Mouse (Mus musculus): ENCODE measurements around the gene Tex19.2. TPM values are rescaled to one million over a fixed set of nuclear protein-coding genes. Genes with fewer than 3 reads are reported as not detected.

The Tex19.2 gene
- not detected in 2 replicates for polyA plus RNA-seq (2014; fragmentation: Nextera tagmentation; extraction: Ambion mirVana)

DNA sequence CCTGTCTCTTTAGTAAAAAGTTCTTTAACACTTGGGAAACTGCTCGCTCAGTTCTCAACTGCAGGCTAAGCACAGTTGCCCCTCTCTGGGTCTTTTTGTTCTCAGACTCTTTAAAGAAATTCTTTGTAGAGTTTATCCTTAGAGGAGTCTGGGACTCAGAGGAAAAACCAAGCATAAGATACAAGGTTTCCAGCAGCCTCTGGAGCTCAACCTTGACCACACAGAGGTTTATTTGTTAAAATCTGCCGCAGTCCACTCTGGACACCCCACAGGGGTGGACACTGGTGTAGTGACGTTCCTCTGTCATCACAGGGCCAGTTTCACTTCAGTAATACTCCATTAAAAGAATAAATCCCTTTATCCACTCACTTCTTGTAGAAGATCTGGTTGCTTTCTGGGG, at the start of gene Tex19.2:
TSS of gene Tex19.2 (minus strand) at position 101 of the 400 bp plus-strand sequence.
- no peaks in the 10 kb centered on the region for H3K36me3 ChIP-seq (replicated peaks; ENCODE audit: control insufficient read depth, insufficient read depth)
- 61% methylated on average over 3 of the region's 3 CpGs for WGBS

DNA sequence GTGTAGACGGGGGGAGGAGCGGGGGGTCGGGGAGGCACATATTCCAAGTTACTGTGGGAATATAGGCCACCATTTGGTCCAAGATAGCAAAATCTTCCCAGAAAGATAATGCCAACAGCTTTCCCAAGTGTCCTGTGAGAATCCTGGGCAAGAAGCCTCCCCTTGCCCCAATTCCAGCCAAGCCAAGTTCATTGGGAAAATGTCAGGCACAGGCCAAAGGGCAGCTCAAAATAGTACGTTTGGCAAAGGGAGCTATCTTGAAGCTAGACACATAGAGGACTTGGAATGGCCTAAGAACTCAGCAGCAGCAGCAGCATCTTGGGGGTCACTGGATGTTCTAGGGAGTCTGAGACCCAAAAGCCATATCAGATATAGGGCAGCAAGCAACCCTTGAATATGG, 45.3 kb upstream of the Tex19.2 start:
- no peak for ATAC-seq (ENCODE audit: low FRiP score)
- Histone ChIP-seq H3K4me2 (replicated peaks) (no peak overlapping the region), H3K4me1 (replicated peaks; ENCODE audit: control insufficient read depth, insufficient read depth, low read length) (no peaks in the 10 kb centered on the region), H3K4me3 (replicated peaks; ENCODE audit: low read length) (no peak overlapping the region), H3K27ac (no peak overlapping the region), H3K9me3 (ENCODE audit: control insufficient read depth, low read length) (no peaks in the 10 kb centered on the region), H3K27me3 (ENCODE audit: control insufficient read depth, insufficient read depth, low read length) (no peaks in the 10 kb centered on the region), H3K9ac (no peak overlapping the region), H3K36me3 (replicated peaks; ENCODE audit: control insufficient read depth, insufficient read depth) (no peaks in the 10 kb centered on the region)
- WGBS, result 94% methylated on average over 4 of the region's 4 CpGs
- DNase-seq (ENCODE audit: low spot score), result no peak

More for the DNA sequence above, at the start of gene Tex19.2:
- Histone ChIP-seq H3K4me2 (replicated peaks) (no peak within 1 kb of the TSS), H3K27me3 (ENCODE audit: control insufficient read depth, insufficient read depth, low read length) (no peaks in the 10 kb centered on the region), H3K4me1 (replicated peaks; ENCODE audit: control insufficient read depth, insufficient read depth, low read length) (no peaks in the 10 kb centered on the region), H3K27ac (no peak within 1 kb of the TSS), H3K9me3 (ENCODE audit: control insufficient read depth, low read length) (no peaks in the 10 kb centered on the region), H3K9ac (no peak within 1 kb of the TSS), H3K4me3 (replicated peaks; ENCODE audit: low read length) (no peak within 1 kb of the TSS)
- DNase-seq (ENCODE audit: low spot score) (no peak), ATAC-seq (ENCODE audit: low FRiP score) (no peak)

DNA sequence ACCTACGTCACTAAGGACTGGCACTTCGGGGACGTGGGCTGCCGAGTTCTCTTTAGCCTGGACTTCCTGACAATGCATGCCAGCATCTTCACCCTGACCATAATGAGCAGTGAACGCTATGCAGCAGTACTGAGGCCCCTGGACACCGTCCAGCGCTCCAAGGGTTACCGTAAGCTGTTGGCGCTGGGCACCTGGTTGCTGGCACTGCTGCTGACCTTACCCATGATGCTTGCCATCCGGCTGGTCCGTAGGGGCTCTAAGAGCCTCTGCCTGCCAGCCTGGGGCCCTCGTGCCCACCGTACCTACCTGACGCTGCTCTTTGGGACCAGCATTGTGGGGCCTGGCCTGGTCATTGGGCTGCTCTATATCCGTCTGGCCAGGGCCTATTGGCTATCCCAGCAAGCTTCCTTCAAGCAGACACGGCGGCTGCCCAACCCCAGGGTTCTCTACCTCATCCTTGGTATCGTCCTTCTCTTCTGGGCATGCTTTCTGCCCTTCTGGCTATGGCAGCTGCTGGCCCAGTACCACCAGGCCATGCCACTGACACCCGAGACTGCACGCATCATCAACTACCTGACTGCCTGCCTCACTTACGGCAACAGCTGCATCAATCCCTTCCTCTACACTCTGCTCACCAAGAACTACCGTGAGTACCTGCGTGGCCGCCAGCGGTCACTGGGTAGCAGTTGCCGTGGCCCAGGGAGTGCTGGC, 42.3 kb upstream of the Tex19.2 start:
- H3K4me3 ChIP-seq (replicated peaks; ENCODE audit: low read length), result no peak overlapping the region
- 94% methylated on average over 26 of the region's 26 CpGs for WGBS
- DNase-seq (ENCODE audit: low spot score), result no peak

DNA sequence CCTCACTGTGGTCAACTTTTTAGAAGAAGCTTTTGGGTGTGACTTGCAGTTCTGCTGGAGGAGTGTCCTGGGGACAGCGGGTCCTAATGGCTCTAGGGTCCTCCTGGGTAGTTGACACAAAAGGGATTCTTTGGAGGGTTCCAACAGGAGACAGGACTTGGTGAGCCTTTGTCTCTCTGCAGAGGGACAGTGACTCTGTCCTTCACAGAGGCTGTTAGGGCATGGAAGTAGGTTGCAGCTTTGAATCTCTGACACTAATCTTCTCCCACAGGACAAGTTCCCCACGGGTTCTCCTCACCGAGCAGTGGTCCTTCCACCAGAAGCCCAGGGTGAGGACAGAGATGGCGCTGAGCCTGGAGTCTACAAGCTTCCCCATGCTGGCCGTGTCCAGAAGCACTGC, 41.5 kb upstream of the Tex19.2 start, which contains the start of gene Uts2r:
TSS of gene Uts2r (plus strand) at position 301 of the 400 bp plus-strand sequence.
- Histone ChIP-seq H3K36me3 (replicated peaks; ENCODE audit: control insufficient read depth, insufficient read depth) (no peaks in the 10 kb centered on the region), H3K4me2 (replicated peaks) (no peak within 1 kb of the TSS), H3K27me3 (ENCODE audit: control insufficient read depth, insufficient read depth, low read length) (peaks cover 24% of the 10 kb centered on the region), H3K4me1 (replicated peaks; ENCODE audit: control insufficient read depth, insufficient read depth, low read length) (peaks cover 9% of the 10 kb centered on the region), H3K4me3 (replicated peaks; ENCODE audit: low read length) (no peak within 1 kb of the TSS), H3K9ac (no peak within 1 kb of the TSS), H3K27ac (no peak within 1 kb of the TSS), H3K9me3 (ENCODE audit: control insufficient read depth, low read length) (no peaks in the 10 kb centered on the region)
- 84% methylated on average over 5 of the region's 5 CpGs for WGBS
- DNase-seq (ENCODE audit: low spot score) (no peak), ATAC-seq (ENCODE audit: low FRiP score) (no peak)

More for the DNA sequence above, 42.3 kb upstream of the Tex19.2 start:
- Histone ChIP-seq H3K27me3 (ENCODE audit: control insufficient read depth, insufficient read depth, low read length) (peaks cover 24% of the 10 kb centered on the region), H3K27ac (no peak overlapping the region), H3K9ac (no peak overlapping the region), H3K4me2 (replicated peaks) (no peak overlapping the region), H3K4me1 (replicated peaks; ENCODE audit: control insufficient read depth, insufficient read depth, low read length) (peaks cover 9% of the 10 kb centered on the region), H3K9me3 (ENCODE audit: control insufficient read depth, low read length) (no peaks in the 10 kb centered on the region), H3K36me3 (replicated peaks; ENCODE audit: control insufficient read depth, insufficient read depth) (no peaks in the 10 kb centered on the region)
- ATAC-seq (ENCODE audit: low FRiP score), result no peak

DNA sequence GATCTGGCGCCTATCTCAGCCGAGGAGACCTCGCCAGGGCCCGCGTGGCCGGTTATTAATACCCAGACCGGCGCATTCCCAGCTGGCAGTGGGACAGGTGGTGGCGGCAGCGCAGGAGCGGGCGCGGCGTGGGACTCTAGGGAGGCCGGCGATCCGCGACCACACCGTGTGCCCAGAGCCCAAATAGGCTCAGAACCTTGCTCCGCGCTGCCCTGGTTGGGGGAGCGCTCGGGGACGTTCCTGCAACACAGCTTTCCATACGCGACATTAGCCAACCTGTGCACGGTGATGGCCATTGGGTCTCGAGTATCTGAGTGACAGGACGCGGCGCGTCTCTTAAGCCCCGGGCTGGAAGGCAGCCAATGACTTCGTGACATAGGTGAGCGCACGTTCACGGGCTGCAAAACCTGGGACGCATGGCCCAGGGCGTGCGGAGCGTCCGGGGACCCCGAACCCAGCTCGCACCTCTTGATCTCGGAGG, 38.0 kb upstream of the Tex19.2 start:
- DNase-seq (ENCODE audit: low spot score) (peak; percentile 46), ATAC-seq (ENCODE audit: low FRiP score) (peak; percentile 21; the same call in 1 of the 2 replicates)
- under 1% methylated on average over 45 of the region's 45 CpGs for WGBS

DNA sequence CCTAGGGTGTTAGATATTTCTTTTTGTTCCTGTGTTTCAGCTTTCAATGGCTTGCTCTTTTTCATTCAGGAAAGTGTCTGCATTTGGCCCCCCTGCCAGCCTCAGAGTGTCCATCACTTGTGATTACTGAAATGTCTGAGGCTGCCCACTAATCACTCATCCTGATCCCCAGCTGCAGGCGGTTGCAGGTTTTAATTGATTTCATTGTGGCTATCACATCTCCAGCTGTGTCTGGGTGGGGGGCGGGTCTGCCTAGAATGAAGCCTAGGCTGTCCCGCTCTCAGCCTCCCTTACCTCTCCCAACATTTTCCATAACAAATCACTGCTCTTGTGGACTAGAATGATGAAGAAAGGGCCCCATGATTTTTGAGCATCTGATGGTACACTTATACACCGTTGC, 35.7 kb upstream of the Tex19.2 start:
- Histone ChIP-seq H3K27ac (0 out of 2 replicates have a peak overlapping the region, but pooled peaks have one; percentile 26), H3K4me3 (replicated peaks; ENCODE audit: low read length) (no peak overlapping the region), H3K4me1 (replicated peaks; ENCODE audit: control insufficient read depth, insufficient read depth, low read length) (peaks cover 21% of the 10 kb centered on the region), H3K9me3 (ENCODE audit: control insufficient read depth, low read length) (no peaks in the 10 kb centered on the region), H3K36me3 (replicated peaks; ENCODE audit: control insufficient read depth, insufficient read depth) (no peaks in the 10 kb centered on the region), H3K27me3 (ENCODE audit: control insufficient read depth, insufficient read depth, low read length) (peaks cover 24% of the 10 kb centered on the region), H3K4me2 (replicated peaks) (no peak overlapping the region), H3K9ac (no peak overlapping the region)
- ATAC-seq (ENCODE audit: low FRiP score) (no peak), DNase-seq (ENCODE audit: low spot score) (no peak)
- 18% methylated on average over 4 of the region's 4 CpGs for WGBS

More for the DNA sequence above, 38.0 kb upstream of the Tex19.2 start:
- peaks cover 21% of the 10 kb centered on the region for H3K4me1 ChIP-seq (replicated peaks; ENCODE audit: control insufficient read depth, insufficient read depth, low read length)
- no peaks in the 10 kb centered on the region for H3K9me3 ChIP-seq (ENCODE audit: control insufficient read depth, low read length)
- H3K4me3 ChIP-seq (replicated peaks; ENCODE audit: low read length), result peak overlapping the region; percentile 36
- peak overlapping the region; percentile 88 for H3K4me2 ChIP-seq (replicated peaks)
- no peaks in the 10 kb centered on the region for H3K36me3 ChIP-seq (replicated peaks; ENCODE audit: control insufficient read depth, insufficient read depth)
- peaks cover 24% of the 10 kb centered on the region for H3K27me3 ChIP-seq (ENCODE audit: control insufficient read depth, insufficient read depth, low read length)
- H3K27ac ChIP-seq, result no peak overlapping the region
- H3K9ac ChIP-seq, result peak overlapping the region; percentile 53

DNA sequence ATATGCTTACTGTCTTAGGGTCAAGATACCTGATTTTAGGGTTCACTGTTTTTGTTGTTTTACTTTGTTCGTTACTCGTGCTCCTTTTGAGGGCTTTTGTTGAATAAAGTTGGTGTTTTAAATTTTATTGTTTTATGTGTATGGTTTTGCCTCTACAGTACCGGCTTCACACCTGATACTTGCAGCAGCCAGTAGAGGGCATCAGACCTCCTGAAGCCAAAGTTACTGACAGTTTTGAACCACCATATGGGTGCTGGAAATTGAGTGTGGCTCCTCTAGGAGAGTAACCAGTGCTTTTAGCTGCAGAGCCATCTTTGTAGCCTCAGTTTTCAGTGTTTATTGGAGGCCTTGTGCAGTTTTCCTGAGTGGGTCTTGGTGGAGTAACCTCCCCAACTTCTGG, 29.7 kb upstream of the Tex19.2 start:
- no peaks in the 10 kb centered on the region for H3K27me3 ChIP-seq (ENCODE audit: control insufficient read depth, insufficient read depth, low read length)

DNA sequence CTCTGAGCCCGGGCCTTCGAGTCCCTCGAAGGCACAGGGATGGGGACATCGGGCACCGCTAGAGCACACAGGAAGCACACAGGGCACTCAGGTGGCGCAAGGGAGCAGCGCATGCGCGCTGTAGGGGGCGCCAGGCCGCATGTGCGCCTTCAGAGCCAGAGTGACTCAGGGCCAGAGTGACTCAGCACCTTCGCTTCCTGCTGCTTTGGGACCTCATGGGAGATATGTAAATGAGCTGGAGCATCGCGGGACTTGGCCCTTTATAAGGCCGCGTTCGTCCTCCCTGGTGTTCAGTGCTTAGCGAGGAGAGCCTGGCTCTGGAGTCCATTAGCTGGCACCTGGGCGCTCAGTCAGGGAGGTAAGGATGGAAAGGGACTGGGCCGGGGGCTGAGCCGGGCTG, 27.4 kb upstream of the Tex19.2 start, which contains the start of gene Tex19.1:
TSS of gene Tex19.1 (plus strand) at position 279 of the 400 bp plus-strand sequence.
- H3K4me3 ChIP-seq (replicated peaks; ENCODE audit: low read length), result no peak within 1 kb of the TSS
- no peaks in the 10 kb centered on the region for H3K9me3 ChIP-seq (ENCODE audit: control insufficient read depth, low read length)
- no peaks in the 10 kb centered on the region for H3K4me1 ChIP-seq (replicated peaks; ENCODE audit: control insufficient read depth, insufficient read depth, low read length)
- no peaks in the 10 kb centered on the region for H3K27me3 ChIP-seq (ENCODE audit: control insufficient read depth, insufficient read depth, low read length)
- WGBS, result 91% methylated on average over 22 of the region's 22 CpGs
- DNase-seq (ENCODE audit: low spot score) (no peak), ATAC-seq (ENCODE audit: low FRiP score) (no peak)
- H3K9ac ChIP-seq, result no peak within 1 kb of the TSS
- no peak within 1 kb of the TSS for H3K27ac ChIP-seq
- no peaks in the 10 kb centered on the region for H3K36me3 ChIP-seq (replicated peaks; ENCODE audit: control insufficient read depth, insufficient read depth)
- H3K4me2 ChIP-seq (replicated peaks), result no peak within 1 kb of the TSS

More for the DNA sequence above, 29.7 kb upstream of the Tex19.2 start:
- DNase-seq (ENCODE audit: low spot score) (no peak), ATAC-seq (ENCODE audit: low FRiP score) (no peak)
- 83% methylated on average over 3 of the region's 3 CpGs for WGBS
- H3K9me3 ChIP-seq (ENCODE audit: control insufficient read depth, low read length), result no peaks in the 10 kb centered on the region
- no peak overlapping the region for H3K4me2 ChIP-seq (replicated peaks)
- H3K27ac ChIP-seq, result no peak overlapping the region
- no peak overlapping the region for H3K9ac ChIP-seq
- no peaks in the 10 kb centered on the region for H3K36me3 ChIP-seq (replicated peaks; ENCODE audit: control insufficient read depth, insufficient read depth)
- no peak overlapping the region for H3K4me3 ChIP-seq (replicated peaks; ENCODE audit: low read length)
- no peaks in the 10 kb centered on the region for H3K4me1 ChIP-seq (replicated peaks; ENCODE audit: control insufficient read depth, insufficient read depth, low read length)

DNA sequence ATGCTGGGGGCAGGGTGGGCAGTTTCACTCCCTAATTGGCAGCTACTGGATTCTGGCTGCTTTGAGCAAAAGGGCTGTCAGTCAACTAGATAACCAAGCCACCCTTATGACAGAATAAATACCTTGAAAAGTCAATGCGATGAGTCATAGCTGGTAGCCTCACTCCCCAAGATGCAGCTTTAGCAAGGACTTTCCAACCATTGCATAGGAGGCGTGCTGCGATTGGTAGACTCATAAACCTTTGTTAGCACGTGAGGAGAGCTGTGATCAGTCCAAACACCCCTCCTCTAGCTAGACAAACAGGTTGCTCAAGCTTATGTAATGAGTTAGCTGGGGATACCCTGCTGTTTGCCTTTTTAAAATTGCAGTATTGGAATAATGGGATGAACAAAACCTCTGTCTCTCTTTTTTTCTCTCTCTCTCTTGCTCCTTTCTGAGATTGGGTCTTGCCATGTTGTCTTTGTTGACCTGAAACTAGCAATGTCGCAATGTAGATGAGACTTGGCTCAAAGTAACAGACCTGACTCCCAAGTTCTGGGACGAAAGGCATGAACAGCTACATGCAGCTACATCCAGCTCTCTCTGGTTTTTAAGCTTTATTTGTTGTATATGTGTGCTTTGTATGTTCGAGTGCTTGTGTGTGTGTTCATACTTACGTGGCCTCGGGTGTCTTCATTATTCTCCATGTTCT, 25.0 kb upstream of the Tex19.2 start:
- Histone ChIP-seq H3K36me3 (replicated peaks; ENCODE audit: control insufficient read depth, insufficient read depth) (no peaks in the 10 kb centered on the region), H3K9ac (no peak overlapping the region), H3K27me3 (ENCODE audit: control insufficient read depth, insufficient read depth, low read length) (no peaks in the 10 kb centered on the region), H3K27ac (no peak overlapping the region), H3K4me3 (replicated peaks; ENCODE audit: low read length) (no peak overlapping the region), H3K4me1 (replicated peaks; ENCODE audit: control insufficient read depth, insufficient read depth, low read length) (no peaks in the 10 kb centered on the region), H3K9me3 (ENCODE audit: control insufficient read depth, low read length) (no peaks in the 10 kb centered on the region), H3K4me2 (replicated peaks) (no peak overlapping the region)
- no peak for DNase-seq (ENCODE audit: low spot score)
- WGBS, result 77% methylated on average over 9 of the region's 9 CpGs
- no peak for ATAC-seq (ENCODE audit: low FRiP score)

Measured in hindbrain, embryonic 14.5 days (tissue).